Mouse (Mus musculus) brain, embryonic 14.5 days (tissue): ENCODE measurements at regions not wholly inside any gene's neighbourhood (a gene's known extent, or its start where the extent isn't known, plus 50 kb on each side); places are given as distances from the start of the nearest gene placed in this dataset.

ENCODE experiments used
- CTCF ChIP-seq: fragments of 200-500 bp; IDR thresholded peaks from 2 replicates; pipeline ENCODE4 v1.5.1; 2012; ENCODE audit warnings: inconsistent platforms, mild to moderate bottlenecking, moderate library complexity, borderline replicate concordance; ENCODE audit not compliant: insufficient read depth, insufficient read length; ENCODE audit errors: extremely low read depth
- POLR2A ChIP-seq: fragments of 200-500 bp; IDR thresholded peaks from 2 replicates; pipeline ENCODE4 v1.6.1; 2012; ENCODE audit warnings: mild to moderate bottlenecking, inconsistent platforms, borderline replicate concordance; ENCODE audit not compliant: poor library complexity, insufficient read depth, insufficient read length, severe bottlenecking; ENCODE audit errors: extremely low read depth

- TF ChIP-seq CTCF: no peak
- TF ChIP-seq POLR2A: no peak
These were observed 128.3 kb downstream of the Dll1 start for GRCm38 (mm10) chr17:15248417-15248791.
